Mouse (Mus musculus) kidney, adult 18-20 months (tissue): ENCODE results near the gene Fpr-rs6.

Experiments
- DNase-seq: peaks from one replicate; pipeline ENCODE4 v3.0.0; 2021

The Fpr-rs6 gene

DNA sequence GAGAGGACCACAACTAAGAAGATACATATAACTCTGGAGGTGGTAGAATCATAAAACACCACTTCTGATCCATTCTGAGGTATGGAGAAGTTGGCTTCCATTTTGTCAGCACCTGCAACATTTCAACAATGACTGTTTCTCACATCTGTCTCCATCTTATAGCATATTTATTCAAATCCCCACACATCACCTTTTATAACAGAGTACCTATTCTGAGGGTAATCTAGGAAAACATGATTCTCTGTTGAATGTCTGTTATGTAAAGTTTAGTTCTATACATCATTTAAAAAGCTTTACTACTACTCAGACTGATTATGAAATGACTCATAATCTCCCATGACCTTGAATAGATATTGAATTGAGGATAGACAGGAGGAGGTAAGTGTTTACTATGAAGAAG, at the start of gene Fpr-rs6:
TSS of gene Fpr-rs6 (minus strand) at position 101 of the 400 bp plus-strand sequence.
- no peak for DNase-seq
